Comparison of ENCODE assay signal across 28 mouse cellular contexts in genomic region chr3:108112666-108113065, GRCm38 (mm10). TPM values are rescaled to one million over a fixed set of nuclear protein-coding genes. Genes with fewer than 3 reads are reported as not detected.
DNase-seq lines count a peak whose midpoint lies in the region; ATAC-seq and TF ChIP-seq lines count a peak whose summit lies in the region.
"Had no signal": no experiment of that assay in that cellular context is flagged by ENCODE, and none has a peak within 500 bp of the region (broad histone marks: within the 10 kb centered on the region; RNA-seq: fewer than 3 reads in every experiment).

No protein-coding gene starts in this region.

- H3K4me3 ChIP-seq in forebrain, postnatal 0 days (ENCODE audit: low read depth, low read length) = no peak overlapping the region
- H3K4me3 ChIP-seq in forebrain, embryonic 10.5 days = no peak overlapping the region
- no peak overlapping the region for H3K4me3 ChIP-seq in liver, postnatal 0 days (ENCODE audit: low read depth, low read length)
- no peak overlapping the region for H3K4me3 ChIP-seq in neural tube, embryonic 15.5 days (replicated peaks)
- H3K4me3 ChIP-seq in gastrocnemius, adult 2 months = no peak overlapping the region
- H3K4me3 ChIP-seq: limb, embryonic 10.5 days; limb, embryonic 15.5 days; midbrain, embryonic 10.5 days; midbrain, embryonic 15.5 days had no signal

- H3K4me1 ChIP-seq in forebrain, postnatal 0 days (ENCODE audit: insufficient read depth) = no peaks in the 10 kb centered on the region
- H3K4me1 ChIP-seq in forebrain, embryonic 10.5 days = no peaks in the 10 kb centered on the region
- peaks cover 15% of the 10 kb centered on the region for H3K4me1 ChIP-seq in liver, postnatal 0 days (ENCODE audit: insufficient read depth)
- no peaks in the 10 kb centered on the region for H3K4me1 ChIP-seq in neural tube, embryonic 15.5 days
- H3K4me1 ChIP-seq: limb, embryonic 10.5 days; limb, embryonic 15.5 days; midbrain, embryonic 10.5 days; midbrain, embryonic 15.5 days had no signal

- TF ChIP-seq EP300 in liver, postnatal 0 days (IDR thresholded peaks at IDR 0.05; ENCODE audit: low read depth) = no peak

- peak; percentile 22 for DNase-seq in forebrain, postnatal 0 days
- DNase-seq in forebrain, embryonic 10.5 days (ENCODE audit: extremely low spot score, low spot score) = no peak
- DNase-seq in CD4-positive helper T cell, adult 2 months (ENCODE audit: low read depth, low spot score) = peak; percentile 7
- DNase-seq in brain, embryonic 14.5 days (ENCODE audit: low read depth) = peak; percentile 22
- DNase-seq in liver, postnatal 0 days = no peak
- no peak for DNase-seq in gastrocnemius, adult 2 months
- no peak for DNase-seq in urinary bladder, postnatal 10 days (ENCODE audit: low spot score)
- DNase-seq: adrenal gland, adult 8-10 months; cerebellum, adult 18-20 months; cerebellum, postnatal 14 days; gastrocnemius, postnatal 10 days; heart, postnatal 14 days; kidney, adult 11 months; kidney, postnatal 14 days; layer of hippocampus, adult 9-11 months; lung, adult 18-20 months; right cerebral cortex, postnatal 4 days had no signal

- no peaks in the 10 kb centered on the region for H3K27me3 ChIP-seq in forebrain, postnatal 0 days (ENCODE audit: insufficient read depth, low read length)
- no peaks in the 10 kb centered on the region for H3K27me3 ChIP-seq in forebrain, embryonic 10.5 days (ENCODE audit: poor library complexity, severe bottlenecking)
- no peaks in the 10 kb centered on the region for H3K27me3 ChIP-seq in liver, postnatal 0 days (ENCODE audit: insufficient read depth, low read length)
- no peaks in the 10 kb centered on the region for H3K27me3 ChIP-seq in neural tube, embryonic 15.5 days (replicated peaks)
- H3K27me3 ChIP-seq: limb, embryonic 15.5 days; midbrain, embryonic 15.5 days had no signal

- ATAC-seq in forebrain, postnatal 0 days = no peak
- ATAC-seq in liver, postnatal 0 days = no peak
- no peak for ATAC-seq in neural tube, embryonic 15.5 days (ENCODE audit: low FRiP score)
- ATAC-seq: forebrain, embryonic 16.5 days; hindbrain, postnatal 0 days; lung, postnatal 0 days; midbrain, embryonic 15.5 days had no signal

- no peak for TF ChIP-seq CTCF in forebrain, postnatal 0 days (IDR thresholded peaks at IDR 0.05; ENCODE audit: low read depth)
- TF ChIP-seq CTCF in brain, embryonic 14.5 days (IDR thresholded peaks at IDR 0.05; ENCODE audit: borderline replicate concordance, extremely low read depth, insufficient read depth, insufficient read length) = no peak
- TF ChIP-seq CTCF in liver, postnatal 0 days (IDR thresholded peaks at IDR 0.05; ENCODE audit: low read depth) = no peak
- no peak for TF ChIP-seq CTCF in gastrocnemius, adult 2 months (IDR thresholded peaks at IDR 0.05)

- no peak overlapping the region for H3K27ac ChIP-seq in forebrain, postnatal 0 days (ENCODE audit: low read depth, low read length)
- no peak overlapping the region for H3K27ac ChIP-seq in forebrain, embryonic 10.5 days
- H3K27ac ChIP-seq in liver, postnatal 0 days (ENCODE audit: low read depth) = peak overlapping the region; percentile 34; the same call in 1 of the 2 replicates
- H3K27ac ChIP-seq in neural tube, embryonic 15.5 days (replicated peaks) = no peak overlapping the region
- H3K27ac ChIP-seq in gastrocnemius, adult 2 months = no peak overlapping the region
- H3K27ac ChIP-seq: hindbrain, postnatal 0 days; limb, embryonic 10.5 days; limb, embryonic 15.5 days; macrophage; midbrain, embryonic 10.5 days; midbrain, embryonic 15.5 days had no signal

- H3K36me3 ChIP-seq in forebrain, postnatal 0 days (ENCODE audit: insufficient read depth) = peaks cover 58% of the 10 kb centered on the region
- peaks cover 95% of the 10 kb centered on the region for H3K36me3 ChIP-seq in forebrain, embryonic 10.5 days (replicated peaks)
- peaks cover 74% of the 10 kb centered on the region for H3K36me3 ChIP-seq in liver, postnatal 0 days (replicated peaks; ENCODE audit: insufficient read depth, low read length)
- peaks cover 72% of the 10 kb centered on the region for H3K36me3 ChIP-seq in neural tube, embryonic 15.5 days

- no peak for TF ChIP-seq POLR2A in brain, embryonic 14.5 days (IDR thresholded peaks at IDR 0.05; ENCODE audit: borderline replicate concordance, extremely low read depth, insufficient read depth, insufficient read length, poor library complexity, severe bottlenecking)

- no peak overlapping the region for H3K9ac ChIP-seq in forebrain, postnatal 0 days
- no peak overlapping the region for H3K9ac ChIP-seq in liver, postnatal 0 days (replicated peaks)
- no peak overlapping the region for H3K9ac ChIP-seq in neural tube, embryonic 15.5 days (replicated peaks)
- H3K9ac ChIP-seq: limb, embryonic 15.5 days; midbrain, embryonic 15.5 days had no signal

- no peaks in the 10 kb centered on the region for H3K9me3 ChIP-seq in forebrain, postnatal 0 days (ENCODE audit: low read length)
- H3K9me3 ChIP-seq in forebrain, embryonic 10.5 days = no peaks in the 10 kb centered on the region
- H3K9me3 ChIP-seq in liver, postnatal 0 days (ENCODE audit: low read length) = no peaks in the 10 kb centered on the region
- no peaks in the 10 kb centered on the region for H3K9me3 ChIP-seq in neural tube, embryonic 15.5 days (replicated peaks)
- H3K9me3 ChIP-seq: limb, embryonic 10.5 days; limb, embryonic 15.5 days; midbrain, embryonic 10.5 days; midbrain, embryonic 15.5 days had no signal

- no peak overlapping the region for H3K4me2 ChIP-seq in forebrain, postnatal 0 days (ENCODE audit: low read depth)
- no peak overlapping the region for H3K4me2 ChIP-seq in liver, postnatal 0 days (ENCODE audit: low read depth, low read length)
- H3K4me2 ChIP-seq in neural tube, embryonic 15.5 days = no peak overlapping the region
- H3K4me2 ChIP-seq: limb, embryonic 15.5 days; midbrain, embryonic 15.5 days had no signal

- intact Hi-C loops in gastrocnemius, adult 2 months (cut with DNase I) = no loop called here

- 73% methylated on average over 4 of the region's 4 CpGs for WGBS in forebrain, postnatal 0 days
- 94% methylated on average over 4 of the region's 4 CpGs for WGBS in forebrain, embryonic 10.5 days
- WGBS in liver, postnatal 0 days (ENCODE audit: insufficient replicate concordance) = 73% methylated on average over 4 of the region's 4 CpGs
- WGBS in neural tube, embryonic 15.5 days = 75% methylated on average over 4 of the region's 4 CpGs

RNA-seq across cellular contexts. Expression of gene Gnat2, which starts 20.1 kb away (rescaled TPM):
- 0.10 and 0.38 TPM in 2 replicates for total RNA-seq in forebrain, postnatal 0 days (2014; rRNA removed)
- 0.16 and 0.27 TPM in 2 replicates for polyA plus RNA-seq in forebrain, postnatal 0 days (2015; fragmentation: Nextera tagmentation; extraction: Ambion mirVana)
- polyA plus RNA-seq in forebrain, embryonic 10.5 days (2016; fragmentation: Nextera tagmentation; extraction: Ambion mirVana) = 0.96 and 1.4 TPM in 2 replicates
- 0.05 and 0.18 TPM in 2 replicates for polyA plus RNA-seq in brain, embryonic 14.5 days (2012; rRNA removed)
- polyA plus RNA-seq in liver, postnatal 0 days (2015; fragmentation: Nextera tagmentation; extraction: Ambion mirVana) = 1.6 and 1.7 TPM in 2 replicates
- polyA plus RNA-seq in neural tube, embryonic 15.5 days (2015; fragmentation: Nextera tagmentation; extraction: Ambion mirVana) = 0.13 and 0.43 TPM in 2 replicates
- total RNA-seq in gastrocnemius, adult 2 months (2021) = under 1 TPM; 0.26 to 0.36 TPM
- total RNA-seq: hindbrain, postnatal 0 days; left cerebral cortex, postnatal 10 days had no signal
- polyA plus RNA-seq: macrophage had no signal

RNA-seq across cellular contexts. Expression of gene Ampd2, which starts 26.2 kb away (rescaled TPM):
- 46.6 and 48.7 TPM in 2 replicates for total RNA-seq in forebrain, postnatal 0 days (2014; rRNA removed)
- 38.8 and 47.0 TPM in 2 replicates for polyA plus RNA-seq in forebrain, postnatal 0 days (2015; fragmentation: Nextera tagmentation; extraction: Ambion mirVana)
- 69.3 and 71.4 TPM in 2 replicates for polyA plus RNA-seq in forebrain, embryonic 10.5 days (2016; fragmentation: Nextera tagmentation; extraction: Ambion mirVana)
- 111 and 118 TPM in 2 replicates for polyA plus RNA-seq in brain, embryonic 14.5 days (2012; rRNA removed)
- polyA plus RNA-seq in liver, postnatal 0 days (2015; fragmentation: Nextera tagmentation; extraction: Ambion mirVana) = 17.3 and 23.0 TPM in 2 replicates
- 64.1 and 66.9 TPM in 2 replicates for polyA plus RNA-seq in neural tube, embryonic 15.5 days (2015; fragmentation: Nextera tagmentation; extraction: Ambion mirVana)
- total RNA-seq in gastrocnemius, adult 2 months (2021) = 1 to 10 TPM; 3.8 to 5.6 TPM

RNA-seq across cellular contexts. Expression of gene Gnai3, which starts 33.3 kb away (rescaled TPM):
- total RNA-seq in forebrain, postnatal 0 days (2014; rRNA removed) = 109 and 120 TPM in 2 replicates
- polyA plus RNA-seq in forebrain, postnatal 0 days (2015; fragmentation: Nextera tagmentation; extraction: Ambion mirVana) = 104 and 118 TPM in 2 replicates
- 202 and 207 TPM in 2 replicates for polyA plus RNA-seq in forebrain, embryonic 10.5 days (2016; fragmentation: Nextera tagmentation; extraction: Ambion mirVana)
- polyA plus RNA-seq in brain, embryonic 14.5 days (2012; rRNA removed) = 79.0 and 86.6 TPM in 2 replicates
- polyA plus RNA-seq in liver, postnatal 0 days (2015; fragmentation: Nextera tagmentation; extraction: Ambion mirVana) = 41.9 and 49.1 TPM in 2 replicates
- polyA plus RNA-seq in neural tube, embryonic 15.5 days (2015; fragmentation: Nextera tagmentation; extraction: Ambion mirVana) = 103 and 121 TPM in 2 replicates
- 10 to 100 TPM; 12.0 to 13.8 TPM for total RNA-seq in gastrocnemius, adult 2 months (2021)

RNA-seq across cellular contexts. Expression of gene Gpr61, which starts 42.0 kb away (rescaled TPM):
- total RNA-seq in forebrain, postnatal 0 days (2014; rRNA removed) = 8.1 and 9.8 TPM in 2 replicates
- polyA plus RNA-seq in forebrain, postnatal 0 days (2015; fragmentation: Nextera tagmentation; extraction: Ambion mirVana) = 3.2 and 5.3 TPM in 2 replicates
- 0.15 and 0.21 TPM in 2 replicates for polyA plus RNA-seq in forebrain, embryonic 10.5 days (2016; fragmentation: Nextera tagmentation; extraction: Ambion mirVana)
- 1.5 and 2.6 TPM in 2 replicates for polyA plus RNA-seq in brain, embryonic 14.5 days (2012; rRNA removed)
- not detected in 2 replicates for polyA plus RNA-seq in liver, postnatal 0 days (2015; fragmentation: Nextera tagmentation; extraction: Ambion mirVana)
- polyA plus RNA-seq in neural tube, embryonic 15.5 days (2015; fragmentation: Nextera tagmentation; extraction: Ambion mirVana) = 6.1 and 7.7 TPM in 2 replicates
- not detected for total RNA-seq in gastrocnemius, adult 2 months (2021)
- total RNA-seq: heart, postnatal 14 days had no signal
- polyA plus RNA-seq: gonadal fat pad, adult 2 months; lung, postnatal 0 days; macrophage had no signal

Comparison
In these comparisons a context has a peak if more than half of its experiments do, and no peak if none do; other contexts are left out.
1. DNase-seq: peak in forebrain, postnatal 0 days (single experiment), CD4-positive helper T cell, adult 2 months (single experiment) and brain, embryonic 14.5 days (single experiment); none in forebrain, embryonic 10.5 days (single experiment), liver, postnatal 0 days (single experiment), gastrocnemius, adult 2 months (single experiment) and urinary bladder, postnatal 10 days (single experiment).